Mouse (Mus musculus) ovary, postnatal 10 days (tissue): ENCODE measurements around the gene Bst2.
"Not testable (repeated sequence)": the region's sequence is repeated elsewhere in the genome, so short reads cannot be mapped to it uniquely, and the experiment has no call there.

Experiments used
- DNase-seq: peaks from one replicate; pipeline ENCODE4 v3.0.0; 2022; ENCODE audit warnings: low spot score

Bst2 gene

DNA sequence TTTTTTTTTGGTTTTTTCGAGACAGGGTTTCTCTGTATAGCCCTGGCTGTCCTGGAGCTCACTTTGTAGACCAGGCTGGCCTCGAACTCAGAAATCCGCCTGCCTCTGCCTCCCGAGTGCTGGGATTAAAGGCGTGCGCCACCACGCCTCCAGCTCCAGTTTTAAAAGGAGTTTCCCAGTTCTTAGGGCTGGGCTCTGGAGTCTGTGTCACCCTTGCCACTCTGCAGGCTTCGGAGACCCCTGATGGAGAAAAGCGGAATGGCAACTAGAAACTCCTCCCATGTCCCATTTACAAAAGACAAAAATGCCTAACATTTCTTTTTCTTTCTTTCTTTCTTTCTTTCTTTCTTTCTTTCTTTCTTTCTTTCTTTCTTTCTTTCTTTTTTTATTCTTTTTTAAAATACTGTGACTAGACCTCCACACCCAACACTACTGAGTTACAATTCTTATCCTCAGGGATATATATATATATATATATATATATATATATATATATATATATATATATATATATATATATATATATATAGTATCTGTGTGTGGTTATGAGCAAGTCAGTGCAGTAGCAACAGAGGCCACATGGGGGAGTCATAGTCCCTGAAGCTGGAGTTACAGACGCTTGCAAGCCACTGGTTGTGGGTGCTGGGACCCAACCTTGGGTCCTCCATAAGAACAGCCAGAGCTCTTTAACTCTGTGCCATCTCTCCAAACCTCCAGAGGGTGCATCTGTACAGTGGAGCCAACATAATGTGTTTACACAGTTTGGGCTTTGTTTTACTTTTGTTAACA is 18.0 kb downstream of the Bst2 start:
- not testable (repeated sequence) for DNase-seq

DNA sequence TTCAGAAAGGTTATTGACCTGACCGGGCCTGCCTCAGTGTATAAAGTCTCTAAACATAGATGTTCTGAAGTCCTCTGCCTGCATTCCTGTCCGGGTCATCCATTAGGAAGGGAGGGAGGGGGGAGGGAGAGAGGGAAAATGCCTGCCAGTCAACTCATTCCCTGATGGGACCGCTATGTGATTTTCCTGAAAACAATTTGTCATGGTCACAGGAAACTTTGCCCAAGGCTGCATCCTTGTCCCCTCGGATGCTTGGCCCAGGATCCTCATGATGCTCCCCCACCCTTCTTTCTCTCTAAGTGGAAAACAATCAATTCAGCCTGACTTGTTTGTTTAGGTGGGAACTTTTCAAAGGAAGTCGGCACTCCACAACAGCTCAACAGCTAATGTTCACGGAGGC is 20.5 kb downstream of the Bst2 start:
- no peak for DNase-seq

DNA sequence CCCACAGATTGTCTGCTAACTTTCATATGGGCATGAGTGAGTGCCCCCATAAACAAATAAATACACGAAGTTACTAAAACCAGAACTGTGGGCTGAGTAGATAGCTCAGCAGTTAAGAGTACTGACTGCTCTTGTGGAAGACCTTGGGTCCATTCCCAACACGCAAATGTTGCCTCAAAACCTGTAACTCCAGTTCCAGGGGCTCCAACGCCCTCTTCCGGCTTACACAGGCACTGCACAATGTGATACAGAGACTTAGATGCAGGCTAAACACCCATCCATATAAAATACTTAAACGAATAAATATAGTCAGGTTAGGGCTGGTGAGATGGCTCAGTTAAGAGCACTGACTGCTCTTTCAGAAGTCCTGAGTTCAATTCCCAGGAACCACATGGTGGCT is 22.2 kb downstream of the Bst2 start:
- DNase-seq = no peak

DNA sequence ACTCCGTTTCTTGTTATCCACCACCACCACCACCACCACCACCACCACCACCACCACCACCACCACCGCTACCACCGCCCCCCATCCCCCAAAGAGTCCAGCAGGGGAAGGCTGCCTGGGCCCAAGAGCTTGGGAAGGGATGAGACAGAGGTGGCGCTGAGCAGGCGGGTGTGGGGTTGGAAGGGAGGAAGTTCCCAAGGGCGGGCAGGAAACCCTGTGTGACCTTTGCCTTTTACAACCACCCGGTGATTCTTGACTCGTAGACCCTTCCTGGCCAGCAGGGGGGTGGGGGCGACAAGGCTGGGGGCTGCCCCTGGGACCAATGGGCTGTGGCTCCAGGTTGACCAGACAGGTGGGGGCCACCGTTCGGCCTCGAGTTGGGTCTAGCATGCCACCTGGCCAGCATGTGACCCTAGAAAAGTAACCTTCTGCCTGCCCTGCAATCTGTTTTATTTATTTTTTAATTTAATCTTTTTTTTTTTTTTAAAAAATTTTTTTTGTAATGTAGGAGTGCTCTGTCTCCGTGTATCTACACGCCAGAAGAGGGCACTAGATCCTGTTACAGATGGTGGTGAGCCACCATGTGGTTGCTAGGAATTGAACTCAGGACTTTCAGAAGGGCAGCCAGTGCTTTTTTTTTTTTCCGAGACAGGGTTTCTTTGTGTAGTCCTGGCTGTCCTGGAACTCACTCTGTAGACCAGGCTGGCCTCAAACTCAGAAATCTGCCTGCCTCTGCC is 24.1 kb downstream of the Bst2 start:
- DNase-seq = no peak

DNA sequence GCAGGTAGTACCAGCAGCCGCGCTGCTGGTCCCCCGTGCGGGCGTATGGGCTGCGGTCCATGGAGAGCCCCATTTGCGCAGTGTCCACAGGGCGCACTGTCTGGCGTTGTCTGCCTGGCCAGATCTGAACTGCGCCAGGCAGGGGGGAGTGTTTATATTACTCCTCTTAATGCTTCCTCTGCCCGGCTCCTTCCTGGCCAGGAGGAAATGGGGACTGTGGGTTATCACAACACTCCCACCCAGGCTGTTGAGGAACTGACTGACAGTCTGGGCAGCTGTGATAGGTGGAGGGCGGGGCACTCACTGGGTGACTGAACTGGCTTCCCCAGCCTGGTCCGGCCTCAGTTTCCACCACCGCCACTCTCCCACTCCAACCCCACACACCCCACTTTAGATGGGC is 25.6 kb downstream of the Bst2 start, which contains the start of gene Plvap:
TSS of gene Plvap (minus strand) at position 109 of the 400 bp plus-strand sequence.
- no peak for DNase-seq

DNA sequence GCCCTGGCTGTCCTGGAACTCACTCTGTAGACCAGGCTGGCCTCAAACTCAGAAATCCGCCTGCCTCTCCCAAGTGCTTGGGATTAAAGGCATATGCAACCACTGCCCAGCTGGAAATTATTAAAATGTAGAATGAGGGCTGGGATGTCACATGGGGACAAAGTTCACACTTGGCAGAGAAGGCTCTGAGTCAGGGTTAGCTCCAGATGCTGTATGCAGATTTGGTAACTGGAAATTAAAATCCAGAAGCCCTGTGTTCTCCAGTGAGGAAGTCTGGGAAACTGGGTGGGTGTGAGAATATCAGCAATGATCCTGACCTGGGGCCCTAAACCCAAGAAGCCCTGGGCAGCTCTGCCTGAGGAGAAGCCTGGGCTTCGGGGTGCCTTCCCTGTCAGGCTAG is 27.9 kb downstream of the Bst2 start:
- no peak for DNase-seq

DNA sequence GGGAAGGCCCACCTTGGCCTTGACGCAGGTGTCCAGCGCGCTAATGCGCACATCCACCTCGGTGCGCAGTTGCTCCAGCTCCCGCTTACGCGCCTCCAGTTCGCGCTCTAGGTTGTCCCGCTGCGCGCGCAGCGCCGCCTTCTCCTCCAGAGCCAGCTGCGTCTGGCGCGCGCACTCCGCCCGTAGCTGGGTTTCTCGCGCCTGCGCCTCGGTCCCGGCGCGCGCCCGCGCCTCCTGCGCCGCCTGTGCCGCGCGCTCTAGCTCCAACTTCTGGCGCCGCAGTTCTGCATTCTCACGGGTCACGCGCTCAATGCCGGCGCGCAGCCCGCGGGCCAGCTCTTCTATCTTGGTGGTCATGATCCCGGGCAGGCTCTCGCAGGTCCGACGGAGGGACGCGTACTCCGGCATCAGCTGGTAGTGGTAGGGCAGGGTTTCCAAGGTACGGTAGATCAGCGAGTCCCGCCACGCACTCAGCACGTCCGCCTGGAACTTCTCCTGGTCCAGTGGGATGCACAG is 29.6 kb downstream of the Bst2 start:
- no peak for DNase-seq

DNA sequence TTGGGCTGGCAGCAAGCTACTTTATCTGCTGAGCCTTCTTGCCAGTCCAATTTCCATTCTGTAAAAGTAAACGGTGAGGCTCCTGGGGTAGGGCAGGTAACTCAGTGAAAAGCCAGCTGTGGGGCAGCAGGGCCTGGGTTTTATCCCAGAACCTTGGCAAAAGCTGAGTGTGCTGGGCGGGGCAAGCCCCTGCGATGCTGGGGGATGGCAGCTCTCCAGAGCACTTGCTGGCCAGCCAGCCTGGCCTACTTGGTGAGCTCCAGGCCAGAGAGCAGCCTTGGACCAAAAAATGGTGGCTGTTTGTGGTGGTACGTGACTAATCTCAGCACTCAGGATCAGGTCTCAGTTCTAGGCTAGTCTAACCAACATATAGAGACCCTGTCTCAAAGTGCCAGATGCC is 31.3 kb downstream of the Bst2 start:
- no peak for DNase-seq

DNA sequence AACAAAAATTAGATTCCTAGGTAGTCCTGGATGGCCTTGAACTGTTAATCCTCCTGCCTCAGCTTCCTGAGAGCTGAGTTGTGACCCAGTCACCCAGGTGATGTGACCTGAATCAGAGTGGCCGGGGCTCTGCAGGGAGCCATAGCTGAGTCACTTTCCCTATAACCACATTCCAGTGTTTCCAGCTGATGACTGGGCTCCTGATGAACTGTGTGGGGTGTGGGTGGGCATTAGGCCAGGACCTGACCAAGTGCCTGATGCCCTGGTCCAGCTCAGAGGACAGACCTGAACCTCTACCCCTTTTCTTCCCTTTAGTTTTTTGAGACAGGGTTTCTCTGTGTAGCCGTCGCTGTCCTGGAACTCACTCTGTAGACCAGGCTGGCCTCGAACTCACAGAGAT is 31.9 kb downstream of the Bst2 start:
- DNase-seq = no peak

DNA sequence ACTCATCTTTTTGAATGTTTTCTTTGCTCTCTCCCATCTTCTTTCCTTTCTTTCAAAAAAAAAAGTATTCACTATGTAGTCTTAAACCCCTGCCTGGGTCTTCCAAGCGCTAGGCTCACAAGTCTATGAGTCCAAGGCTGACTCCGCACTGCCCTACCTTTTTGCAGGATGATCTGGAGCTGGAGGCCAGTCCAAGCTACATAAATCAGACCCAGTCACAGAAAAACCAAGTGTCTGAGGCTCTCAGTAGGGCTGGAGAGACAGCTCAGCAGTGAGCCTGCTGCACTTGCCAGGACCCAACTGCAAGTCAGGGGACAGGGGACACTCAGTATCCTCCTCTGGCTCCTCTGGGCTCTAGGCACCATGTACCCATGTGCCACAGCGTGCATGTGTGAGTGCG is 32.9 kb downstream of the Bst2 start:
- DNase-seq = no peak

DNA sequence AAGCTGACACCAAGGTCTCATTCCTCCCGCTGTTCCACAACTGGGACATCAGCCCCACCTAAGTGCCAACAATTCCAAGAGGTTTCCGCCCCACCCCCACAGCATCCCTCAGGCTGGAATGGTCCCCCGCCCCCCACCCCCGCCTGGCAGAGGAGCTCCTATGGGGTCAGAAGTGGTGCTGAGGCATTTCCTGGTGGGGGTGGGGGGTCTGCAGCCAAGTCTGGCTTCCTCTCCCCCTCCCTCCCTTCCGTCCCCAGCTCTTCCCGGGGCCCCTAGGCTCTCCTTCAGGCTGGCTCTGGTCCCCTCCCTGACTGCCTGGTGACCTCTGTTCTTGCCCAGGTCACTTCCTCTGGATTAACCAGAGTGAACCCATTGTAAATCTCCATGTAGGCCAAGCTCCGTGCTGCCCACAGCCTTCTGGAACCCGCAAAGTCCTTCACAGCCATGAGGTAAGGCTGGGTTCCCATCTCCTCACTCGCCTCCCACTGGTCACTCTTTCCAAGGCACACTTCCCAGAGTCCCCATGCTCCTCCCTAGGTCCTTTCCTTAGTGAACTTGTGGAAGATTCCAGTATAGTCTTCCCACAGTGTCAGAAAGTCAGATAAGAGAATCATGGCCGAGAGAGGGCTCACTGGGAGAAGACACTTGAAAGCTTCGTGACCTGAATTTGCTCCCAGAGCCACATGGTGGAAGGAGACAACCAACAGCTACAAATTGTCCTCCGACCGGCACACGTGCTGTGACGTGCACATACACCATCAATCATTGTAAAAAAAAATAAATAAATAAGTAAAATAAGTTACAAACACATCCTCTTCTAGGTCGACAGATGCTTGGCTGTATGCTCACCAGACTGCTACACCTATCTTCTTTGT is 38.2 kb downstream of the Bst2 start:
- DNase-seq = no peak

DNA sequence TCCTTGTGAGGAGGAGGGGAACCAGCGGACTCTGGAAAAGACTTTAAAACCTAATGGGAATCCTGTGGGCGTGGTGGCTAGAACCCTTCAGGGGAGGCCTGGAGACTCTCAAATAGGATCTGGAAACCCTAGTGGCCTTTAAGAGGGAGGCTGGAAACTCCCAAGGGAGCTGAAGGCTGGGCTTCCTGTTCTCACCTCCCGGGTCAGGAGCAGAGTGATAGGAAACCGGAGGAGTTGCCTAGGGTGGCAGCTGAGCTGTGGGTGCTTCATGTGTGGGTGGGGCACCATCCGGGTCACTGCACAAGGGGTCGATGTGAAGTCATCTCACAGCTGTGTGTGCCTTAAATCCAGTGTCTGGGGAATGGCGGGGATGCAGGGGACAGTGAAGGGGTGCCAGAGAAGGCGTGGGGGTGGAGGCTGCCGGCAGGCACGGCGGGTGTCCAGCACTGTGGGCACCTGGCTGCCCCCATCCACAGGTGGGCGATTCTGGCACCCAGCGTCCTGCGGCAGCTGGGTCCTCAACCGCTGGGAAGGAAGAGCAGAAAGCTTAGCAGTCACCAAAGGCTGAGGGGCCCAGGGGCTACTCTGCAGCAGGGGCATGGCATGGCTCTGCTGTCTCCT is 39.3 kb downstream of the Bst2 start:
- no peak for DNase-seq

DNA sequence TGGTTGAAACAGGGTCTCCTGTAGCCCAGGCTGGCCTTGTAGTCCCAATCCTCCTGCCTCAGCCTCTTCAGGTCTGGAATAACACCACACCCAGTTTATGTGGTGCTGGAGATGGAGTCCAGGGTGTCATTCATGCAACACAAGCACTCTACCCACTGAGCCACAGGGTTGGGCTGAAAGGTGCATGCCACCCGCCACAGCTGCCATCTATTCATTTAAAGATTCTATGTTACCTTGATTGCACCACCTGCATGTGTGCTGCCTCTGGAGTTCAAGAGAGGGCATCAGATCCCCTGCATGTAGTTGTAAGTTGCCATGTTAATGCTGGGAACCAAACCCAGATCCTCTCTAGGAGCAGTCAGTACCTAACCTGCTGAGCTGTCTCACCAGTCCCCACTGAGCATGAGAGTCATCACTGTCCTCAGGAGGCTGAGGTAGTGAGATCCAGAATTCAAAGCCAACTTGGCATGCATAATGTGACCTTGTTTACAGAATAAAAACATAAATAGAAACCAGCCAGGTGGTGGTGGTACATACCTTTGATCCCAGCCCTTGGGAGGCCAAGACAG is 40.1 kb downstream of the Bst2 start:
- no peak for DNase-seq

DNA sequence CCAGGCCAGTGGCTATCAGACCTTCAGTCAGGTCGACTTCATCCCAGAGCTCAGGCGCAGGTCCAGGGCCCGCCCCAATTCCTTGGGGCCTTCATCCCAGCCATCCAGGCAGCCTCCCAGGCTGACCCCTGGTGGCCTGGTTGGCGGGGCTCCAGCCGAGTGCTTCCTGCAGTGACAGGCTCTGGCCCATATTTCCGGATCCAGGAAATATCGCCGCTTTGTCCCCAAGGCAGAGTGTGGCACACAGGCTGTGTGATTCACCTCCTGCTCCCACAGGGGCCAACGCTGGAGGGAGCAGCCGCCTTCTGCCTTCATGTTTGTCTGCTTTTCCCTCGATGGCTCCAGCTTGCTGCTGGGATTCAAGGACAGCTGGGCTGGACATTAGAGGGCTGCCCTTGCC is 40.8 kb downstream of the Bst2 start:
- peak; percentile 69 for DNase-seq

DNA sequence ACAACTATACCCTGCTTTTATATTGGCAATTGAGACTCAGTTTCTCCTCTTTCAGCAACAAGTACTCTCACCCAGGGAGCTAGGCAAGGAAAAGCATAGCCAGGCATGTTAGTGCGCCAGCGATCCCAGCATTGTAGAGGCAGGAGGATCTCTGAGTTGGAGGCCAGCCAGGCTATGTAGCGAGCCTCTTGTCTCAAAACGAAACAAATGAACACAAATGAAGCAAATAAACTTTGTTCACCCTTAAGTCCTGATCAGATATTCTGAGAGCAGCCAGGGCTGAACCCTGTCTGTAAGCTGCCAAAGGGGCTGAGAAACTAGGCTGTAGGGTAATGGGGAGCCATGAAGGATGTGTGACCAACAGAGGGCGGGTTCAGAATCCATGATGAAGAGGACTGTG is 41.4 kb downstream of the Bst2 start:
- DNase-seq = no peak

DNA sequence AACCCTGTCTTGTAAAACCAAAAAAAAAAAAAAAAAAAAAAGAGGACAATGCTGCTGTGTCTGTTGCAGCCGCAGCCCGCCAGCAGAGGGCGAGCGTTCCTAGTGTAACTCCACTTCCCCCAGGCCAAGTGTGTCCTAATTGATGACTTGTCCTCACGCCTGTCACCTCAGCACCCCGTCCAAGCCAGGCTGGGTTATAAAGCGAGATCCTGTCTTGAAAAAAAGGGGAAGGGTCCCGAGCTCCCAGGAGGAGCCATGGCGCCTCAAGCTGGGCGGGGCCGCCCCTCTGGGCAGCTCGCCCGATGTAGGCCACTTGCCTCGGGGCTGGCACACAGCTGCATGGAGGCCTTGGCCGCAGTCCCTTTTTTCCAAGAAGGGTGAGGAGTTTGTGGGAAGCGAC is 42.2 kb downstream of the Bst2 start:
- peak; percentile 57 for DNase-seq

DNA sequence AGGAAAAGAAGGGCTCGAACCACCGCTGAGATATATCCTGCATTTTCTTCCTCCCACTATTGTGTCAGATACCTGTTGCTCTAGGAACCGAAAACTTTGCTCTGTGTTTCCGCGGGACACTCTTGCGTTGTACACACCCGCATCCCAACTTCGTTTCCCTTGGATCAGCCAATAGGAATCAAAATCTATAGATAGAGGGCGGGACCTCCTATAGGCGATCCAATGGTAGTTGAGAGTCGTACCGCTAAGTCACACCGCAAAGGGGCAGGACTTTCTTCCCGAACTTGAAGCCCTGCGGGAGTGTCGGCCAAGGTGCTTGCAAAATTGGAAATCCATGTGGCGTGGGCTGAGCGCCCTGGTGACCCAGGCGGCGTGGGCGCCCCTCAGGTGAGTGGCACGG is 48.8 kb downstream of the Bst2 start:
- DNase-seq = peak; percentile 74

DNA sequence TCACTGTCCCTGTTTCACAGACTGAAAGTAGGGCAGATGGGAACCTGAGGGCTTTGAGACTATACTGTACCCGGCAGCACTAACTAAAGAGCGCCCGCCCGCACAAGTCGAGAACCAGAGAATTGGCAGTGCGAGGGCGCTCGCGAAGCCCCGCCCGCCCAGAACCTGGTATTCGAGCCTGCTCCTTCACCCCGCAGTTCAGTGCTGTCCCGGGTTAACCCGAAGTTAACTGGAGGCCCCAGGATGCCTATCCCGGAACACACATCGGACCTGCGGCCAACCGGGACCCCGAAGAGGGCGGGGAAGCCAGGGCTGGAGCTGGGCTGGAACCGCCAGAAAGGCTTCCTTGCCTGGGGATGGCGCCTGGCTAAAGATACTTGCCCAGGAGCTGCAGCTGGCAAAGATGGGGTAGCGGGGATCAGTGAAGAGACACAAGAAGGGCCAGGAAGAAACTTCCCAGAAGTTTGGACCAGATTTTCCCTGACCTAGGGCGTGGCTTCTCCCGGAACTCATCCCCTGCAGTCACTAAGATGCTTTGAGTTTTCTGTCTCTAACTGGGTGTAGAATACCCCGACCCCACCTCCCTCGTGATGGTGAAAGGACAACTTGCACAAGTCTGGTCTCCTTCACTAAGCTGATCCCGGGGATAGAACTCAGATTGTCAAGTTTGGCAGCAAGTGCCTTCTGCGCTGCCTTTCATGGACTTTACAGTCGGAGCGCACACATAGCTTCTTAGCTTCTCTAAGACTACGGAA is 49.4 kb downstream of the Bst2 start, which contains the start of gene Gtpbp3:
TSS of gene Gtpbp3 (plus strand) at position 413 of the 755 bp plus-strand sequence.
- peak; percentile 58 for DNase-seq

DNA sequence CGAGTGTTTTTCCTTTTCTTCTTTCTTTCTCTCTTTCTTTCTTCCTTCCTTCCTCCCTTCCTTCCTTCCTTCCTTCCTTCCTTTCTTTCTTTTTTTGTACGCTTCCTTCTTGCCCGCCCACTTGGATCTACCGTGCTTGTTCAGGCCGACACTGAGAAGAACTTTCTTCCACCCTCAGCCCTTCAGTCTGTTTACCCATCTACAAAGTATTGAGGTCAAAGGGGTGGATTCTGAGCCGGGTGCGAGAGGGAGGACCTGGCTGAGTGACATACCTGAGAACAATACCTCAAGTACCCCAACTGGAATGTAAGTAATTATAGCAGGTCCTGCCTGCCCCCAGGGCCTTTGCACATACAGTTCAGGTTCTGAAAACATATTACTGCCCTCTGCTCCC is 51.1 kb downstream of the Bst2 start:
- DNase-seq = no peak
